9 mouse cellular contexts compared by ENCODE assay signal in genomic region chr10:67115666-67116091, GRCm38 (mm10). TPM values are rescaled to one million over a fixed set of nuclear protein-coding genes. Genes with fewer than 3 reads are reported as not detected.
DNase-seq lines count a peak whose midpoint lies in the region; ATAC-seq and TF ChIP-seq lines count a peak whose summit lies in the region.
"Had no signal": no experiment of that assay in that cellular context is flagged by ENCODE, and none has a peak within 500 bp of the region (broad histone marks: within the 10 kb centered on the region; RNA-seq: fewer than 3 reads in every experiment).

No protein-coding gene starts in this region.

- H3K4me3 ChIP-seq in limb, embryonic 15.5 days = no peak overlapping the region
- H3K4me3 ChIP-seq in stomach, postnatal 0 days (ENCODE audit: low read depth, low read length) = no peak overlapping the region

- H3K4me2 ChIP-seq in limb, embryonic 15.5 days = no peak overlapping the region
- no peak overlapping the region for H3K4me2 ChIP-seq in stomach, postnatal 0 days (replicated peaks; ENCODE audit: low read depth)

- H3K36me3 ChIP-seq in limb, embryonic 15.5 days = no peaks in the 10 kb centered on the region
- no peaks in the 10 kb centered on the region for H3K36me3 ChIP-seq in stomach, postnatal 0 days (ENCODE audit: control insufficient read depth, insufficient read depth, low read length)

- no peak overlapping the region for H3K9ac ChIP-seq in limb, embryonic 15.5 days
- no peak overlapping the region for H3K9ac ChIP-seq in stomach, postnatal 0 days (ENCODE audit: low read length)

- TF ChIP-seq CTCF in stomach, postnatal 0 days (IDR thresholded peaks at IDR 0.05; ENCODE audit: low read depth) = no peak

- peak; percentile 74 for ATAC-seq in limb, embryonic 15.5 days (ENCODE audit: insufficient number of reproducible peaks, low FRiP score, low TSS enrichment, low read depth)
- ATAC-seq in stomach, postnatal 0 days (ENCODE audit: low FRiP score, low TSS enrichment) = peak; percentile 98

- H3K27ac ChIP-seq in limb, embryonic 15.5 days = peak overlapping the region; percentile 65
- H3K27ac ChIP-seq in stomach, postnatal 0 days (replicated peaks) = peak overlapping the region; percentile 78

- no peaks in the 10 kb centered on the region for H3K9me3 ChIP-seq in limb, embryonic 15.5 days
- H3K9me3 ChIP-seq in stomach, postnatal 0 days (ENCODE audit: control insufficient read depth, low read length) = no peaks in the 10 kb centered on the region

- H3K4me1 ChIP-seq in limb, embryonic 15.5 days = peaks cover 53% of the 10 kb centered on the region
- peaks cover 10% of the 10 kb centered on the region; the same call in 1 of the 2 replicates for H3K4me1 ChIP-seq in stomach, postnatal 0 days (replicated peaks; ENCODE audit: control insufficient read depth, insufficient read depth)

- peak; percentile 43 for DNase-seq in embryo, embryonic 11 days
- DNase-seq in embryo, embryonic 10 days (ENCODE audit: low spot score) = no peak
- DNase-seq in MN1 (ENCODE audit: low spot score) = peak; percentile 71
- DNase-seq in heart, adult 8-10 months (ENCODE audit: low spot score) = peak; percentile 67
- peak; percentile 74 for DNase-seq in stomach, postnatal 0 days (ENCODE audit: low spot score)
- DNase-seq in left cerebral cortex, adult 18-20 months (ENCODE audit: low spot score in 2 of 2) = no peak
- DNase-seq in frontal cortex, postnatal 36 days (ENCODE audit: low spot score in 2 of 2) = no peak

- no peak for TF ChIP-seq EP300 in stomach, postnatal 0 days (optimal IDR thresholded peaks at IDR 0.05)

- WGBS in limb, embryonic 15.5 days = 10% methylated on average over 5 of the region's 5 CpGs
- WGBS in stomach, postnatal 0 days = 5% methylated on average over 5 of the region's 5 CpGs

- H3K27me3 ChIP-seq in limb, embryonic 15.5 days = no peaks in the 10 kb centered on the region
- H3K27me3 ChIP-seq in stomach, postnatal 0 days (ENCODE audit: control insufficient read depth, insufficient read depth, low read length) = no peaks in the 10 kb centered on the region

RNA-seq across cellular contexts. Expression of gene Reep3, which starts 18.9 kb away (rescaled TPM):
- total RNA-seq in heart, adult 8-10 months (2022) = 10 to 100 TPM; 16.3 to 19.9 (median 17.9) TPM
- polyA plus RNA-seq in limb, embryonic 15.5 days (2015; fragmentation: Nextera tagmentation; extraction: Ambion mirVana) = 54.9 and 55.0 TPM in 2 replicates
- 38.2 and 38.6 TPM in 2 replicates for polyA plus RNA-seq in stomach, postnatal 0 days (2015; fragmentation: Nextera tagmentation; extraction: Ambion mirVana)
- total RNA-seq in left cerebral cortex, adult 18-20 months (2021) = 10 to 100 TPM; 16.6 to 17.1 TPM
- total RNA-seq: MEL had no signal

RNA-seq across cellular contexts. Expression of gene Jmjd1c, which starts 19.8 kb away (rescaled TPM):
- 10 to 100 TPM; 35.9 to 38.7 (median 37.9) TPM for total RNA-seq in heart, adult 8-10 months (2022)
- 41.8 and 46.5 TPM in 2 replicates for polyA plus RNA-seq in limb, embryonic 15.5 days (2015; fragmentation: Nextera tagmentation; extraction: Ambion mirVana)
- 28.8 and 30.7 TPM in 2 replicates for polyA plus RNA-seq in stomach, postnatal 0 days (2015; fragmentation: Nextera tagmentation; extraction: Ambion mirVana)
- total RNA-seq in left cerebral cortex, adult 18-20 months (2021) = 10 to 100 TPM; 75.9 to 85.6 TPM

Comparison
In these comparisons a context has a peak if more than half of its experiments do, and no peak if none do; other contexts are left out.
1. DNase-seq: peak in embryo, embryonic 11 days (single experiment), MN1 (single experiment), heart, adult 8-10 months (single experiment) and stomach, postnatal 0 days (single experiment); none in embryo, embryonic 10 days (single experiment), left cerebral cortex, adult 18-20 months (0 of 2) and frontal cortex, postnatal 36 days (0 of 2).